Mouse (Mus musculus) heart, embryonic 14.5 days (tissue): ENCODE results near the gene Sectm1a. TPM values are rescaled to one million over a fixed set of nuclear protein-coding genes. Genes with fewer than 3 reads are reported as not detected.

Experiments used
- ATAC-seq: fragments of 200-750 bp; cut with Nextera tagmentation; 2 replicates; pipeline ENCODE4 v1.8.0; 2017; ENCODE audit warnings: low read depth, moderate TSS enrichment; ENCODE audit not compliant: insufficient number of reproducible peaks, insufficient read depth, low FRiP score
- H3K27ac ChIP-seq, 2 experiments: fragments of 200-500 bp in 1 of 2; fragments of 300-500 bp in 1 of 2; sonication (generic) in 1 of 2; replicated peaks in 1 of 2; 2 replicates each; pipeline ENCODE4 v1.5.1; 2012 to 2014; ENCODE audit warnings: low read depth in 2 of 2, low read length in 2 of 2, control low read depth in 1 of 2, mild to moderate bottlenecking in 1 of 2, mixed read lengths in 1 of 2; ENCODE audit not compliant: control insufficient read depth in 1 of 2, insufficient read depth in 1 of 2
- H3K27me3 ChIP-seq: fragments of 300-500 bp; sonication (generic); 2 replicates; pipeline ENCODE4 v1.6.1; 2014; ENCODE audit warnings: mild to moderate bottlenecking, low read length, control low read depth; ENCODE audit not compliant: control insufficient read depth, insufficient read depth
- H3K36me3 ChIP-seq: fragments of 300-500 bp; sonication (generic); 2 replicates; pipeline ENCODE4 v1.6.1; 2014; ENCODE audit warnings: mild to moderate bottlenecking, control low read depth, low read length, mixed read lengths; ENCODE audit not compliant: control insufficient read depth, insufficient read depth
- H3K4me1 ChIP-seq, 2 experiments: fragments of 200-500 bp in 1 of 2; fragments of 300-500 bp in 1 of 2; sonication (generic) in 1 of 2; 2 replicates each; pipeline ENCODE4 v1.6.1; 2012 to 2014; ENCODE audit warnings: low read length in 2 of 2, control low read depth in 1 of 2, mixed read lengths in 1 of 2; ENCODE audit not compliant: control insufficient read depth in 2 of 2, insufficient read depth in 2 of 2
- H3K4me2 ChIP-seq: fragments of 300-500 bp; sonication (generic); 2 replicates; pipeline ENCODE4 v1.6.1; 2014; ENCODE audit warnings: mild to moderate bottlenecking, low read length
- H3K4me3 ChIP-seq, 2 experiments: fragments of 200-500 bp in 1 of 2; fragments of 300-500 bp in 1 of 2; sonication (generic) in 1 of 2; 2 replicates each; pipeline ENCODE4 v1.5.1; 2012 to 2014; ENCODE audit warnings: low read length in 2 of 2, mild to moderate bottlenecking in 2 of 2, control low read depth in 1 of 2, low read depth in 1 of 2, moderate library complexity in 1 of 2; ENCODE audit not compliant: control insufficient read depth in 1 of 2, insufficient read depth in 1 of 2
- H3K9ac ChIP-seq: fragments of 300-500 bp; sonication (generic); 2 replicates; pipeline ENCODE4 v1.6.1; 2014; ENCODE audit warnings: mild to moderate bottlenecking, low read length
- H3K9me3 ChIP-seq: fragments of 300-500 bp; sonication (generic); 2 replicates; pipeline ENCODE4 v1.6.1; 2016; ENCODE audit warnings: low read length, control low read depth; ENCODE audit not compliant: control insufficient read depth
- WGBS: fragments of 180-500 bp; shearing (Covaris S2); extraction: QIAGEN DNeasy Blood & Tissue Kit; methylation state at CpG from one replicate; pipeline ENCODE4 v1.1.7; 2014; 5-methylcytosine and 5-hydroxymethylcytosine counted together
- polyA plus RNA-seq: library from polyadenylated mRNA; unstranded; fragments of >200 nt; fragmentation: Nextera tagmentation; extraction: Ambion mirVana; gene quantifications from 2 replicates; pipeline ENCODE4 v1.2.1, GENCODE M21; 2014

Gene Sectm1a
- polyA plus RNA-seq, 1 experiment from 2014 or later, result not detected

DNA sequence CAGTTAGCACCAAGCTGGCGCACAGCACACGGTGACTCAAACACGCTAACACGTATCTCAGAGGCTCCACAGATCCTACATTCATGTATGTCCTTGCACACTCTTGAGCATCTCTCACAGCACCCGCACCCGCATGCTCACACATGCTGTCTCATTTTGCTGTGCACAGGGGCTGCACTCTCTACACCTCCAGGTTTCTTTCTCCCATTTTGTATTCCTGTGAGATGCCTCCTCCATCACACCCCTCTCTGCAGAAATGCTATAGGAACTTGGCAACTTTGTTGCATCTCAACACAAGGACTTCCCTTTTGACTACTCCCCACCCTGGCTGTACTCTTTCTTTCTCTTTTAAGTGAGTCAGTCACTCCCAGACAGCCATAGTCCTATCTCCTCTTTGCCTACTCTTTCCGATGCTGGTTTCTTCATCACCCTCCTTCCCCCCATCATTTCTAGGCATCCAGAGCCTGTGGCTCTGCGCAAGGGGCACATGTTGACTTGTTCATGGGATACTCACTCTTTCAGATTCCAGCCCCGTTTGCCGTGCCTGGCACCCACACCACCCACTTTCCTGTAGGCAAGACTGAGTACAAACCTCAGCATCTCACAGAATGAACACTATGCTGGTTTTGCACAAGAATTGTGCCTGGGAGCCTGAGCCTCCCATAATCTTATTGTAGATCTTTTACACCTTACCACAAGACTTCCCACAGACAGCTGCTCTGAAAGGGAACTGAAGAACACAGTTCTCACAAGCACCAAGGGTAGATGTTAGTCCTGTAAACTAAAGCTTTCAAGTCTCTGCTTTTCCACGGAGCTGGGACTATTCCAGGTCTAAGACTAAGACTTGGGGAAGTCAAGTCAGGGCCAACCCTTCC lies 42.4 kb downstream of the Sectm1a start:
- no peak overlapping the region for H3K27ac ChIP-seq
- H3K9ac ChIP-seq, result no peak overlapping the region
- no peaks in the 10 kb centered on the region for H3K4me1 ChIP-seq
- 80% methylated on average over 11 of the region's 11 CpGs for WGBS
- H3K4me2 ChIP-seq, result no peak overlapping the region
- H3K27me3 ChIP-seq, result peaks cover 5% of the 10 kb centered on the region
- no peak overlapping the region for H3K4me3 ChIP-seq
- H3K36me3 ChIP-seq, result no peaks in the 10 kb centered on the region
- no peaks in the 10 kb centered on the region for H3K9me3 ChIP-seq
- ATAC-seq, result no peak

DNA sequence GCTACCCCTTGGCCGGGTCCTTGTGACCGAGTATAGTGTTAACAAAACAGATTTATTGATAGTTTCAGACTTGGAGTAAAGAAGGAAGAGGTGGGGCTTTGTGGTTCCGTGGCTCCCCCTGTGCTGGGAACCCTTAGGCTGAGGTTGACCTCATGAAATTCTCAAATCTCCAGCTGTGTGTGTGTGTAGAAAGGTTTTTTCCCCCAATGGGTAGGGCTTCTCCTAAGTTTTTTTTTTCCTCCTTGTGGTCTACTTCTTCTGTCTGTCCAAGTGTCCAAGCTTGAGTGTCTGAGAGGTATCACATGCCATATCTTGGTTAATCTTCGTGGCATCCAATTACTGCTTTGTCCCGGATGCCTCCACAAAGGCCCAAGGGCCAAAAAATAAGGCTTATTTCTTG lies 47.9 kb downstream of the Sectm1a start:
- Histone ChIP-seq H3K4me2 (no peak overlapping the region), H3K4me1 (no peaks in the 10 kb centered on the region), H3K36me3 (no peaks in the 10 kb centered on the region), H3K27ac (no peak overlapping the region), H3K27me3 (no peaks in the 10 kb centered on the region), H3K4me3 (no peak overlapping the region), H3K9me3 (no peaks in the 10 kb centered on the region), H3K9ac (no peak overlapping the region)
- no peak for ATAC-seq
- WGBS, result 75% methylated on average over 5 of the region's 5 CpGs

DNA sequence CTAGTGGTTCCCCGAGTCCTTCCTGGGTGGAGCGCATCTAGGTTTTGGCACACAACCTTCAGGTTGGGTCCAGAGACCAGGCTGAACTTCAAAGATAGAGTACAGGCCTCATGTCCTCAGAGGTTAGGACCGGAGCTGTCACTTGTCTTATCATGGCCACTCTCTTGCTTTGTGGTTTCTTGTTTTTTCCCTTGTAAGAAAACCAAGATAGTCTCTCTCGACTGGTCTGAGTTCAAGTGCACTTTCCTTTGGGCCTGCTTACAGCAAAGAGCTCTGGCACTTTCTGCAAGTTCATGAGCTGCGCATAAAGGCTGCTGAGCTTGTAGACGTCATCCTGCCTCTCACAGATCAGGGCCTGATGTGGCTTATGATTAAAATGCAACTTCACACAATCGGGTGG lies 53.8 kb downstream of the Sectm1a start:
- no peaks in the 10 kb centered on the region for H3K36me3 ChIP-seq
- H3K9ac ChIP-seq, result no peak overlapping the region
- no peak overlapping the region for H3K4me2 ChIP-seq
- no peak overlapping the region for H3K27ac ChIP-seq
- H3K27me3 ChIP-seq, result no peaks in the 10 kb centered on the region
- ATAC-seq, result no peak
- WGBS, result 74% methylated on average over 7 of the region's 7 CpGs
- H3K4me1 ChIP-seq, result no peaks in the 10 kb centered on the region
- H3K9me3 ChIP-seq, result no peaks in the 10 kb centered on the region
- no peak overlapping the region for H3K4me3 ChIP-seq

DNA sequence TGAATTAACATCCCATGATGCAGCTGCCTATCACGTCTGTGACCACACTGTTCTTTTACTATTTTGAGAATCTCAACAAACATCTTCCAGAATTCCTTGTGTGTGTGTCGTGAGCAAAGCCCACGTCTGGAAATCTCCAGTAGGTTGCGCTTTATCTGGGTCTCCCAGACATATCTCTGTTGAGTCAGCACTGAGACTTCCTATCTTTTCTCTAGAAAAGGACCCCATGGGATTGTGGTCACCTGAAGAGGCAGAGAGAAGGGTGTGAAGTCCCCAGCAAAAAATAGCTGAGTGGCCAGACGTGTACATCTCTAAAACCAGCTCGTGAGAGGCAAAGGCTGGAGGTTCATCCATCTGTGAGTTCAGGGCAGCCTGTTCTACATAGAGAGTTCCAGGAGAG lies 56.9 kb downstream of the Sectm1a start:
- no peaks in the 10 kb centered on the region for H3K4me1 ChIP-seq
- no peaks in the 10 kb centered on the region for H3K36me3 ChIP-seq
- H3K9me3 ChIP-seq, result no peaks in the 10 kb centered on the region
- H3K9ac ChIP-seq, result no peak overlapping the region
- H3K27ac ChIP-seq, result no peak overlapping the region
- no peak overlapping the region for H3K4me3 ChIP-seq
- 29% methylated on average over 6 of the region's 6 CpGs for WGBS
- H3K4me2 ChIP-seq, result no peak overlapping the region
- no peak for ATAC-seq
- H3K27me3 ChIP-seq, result no peaks in the 10 kb centered on the region

DNA sequence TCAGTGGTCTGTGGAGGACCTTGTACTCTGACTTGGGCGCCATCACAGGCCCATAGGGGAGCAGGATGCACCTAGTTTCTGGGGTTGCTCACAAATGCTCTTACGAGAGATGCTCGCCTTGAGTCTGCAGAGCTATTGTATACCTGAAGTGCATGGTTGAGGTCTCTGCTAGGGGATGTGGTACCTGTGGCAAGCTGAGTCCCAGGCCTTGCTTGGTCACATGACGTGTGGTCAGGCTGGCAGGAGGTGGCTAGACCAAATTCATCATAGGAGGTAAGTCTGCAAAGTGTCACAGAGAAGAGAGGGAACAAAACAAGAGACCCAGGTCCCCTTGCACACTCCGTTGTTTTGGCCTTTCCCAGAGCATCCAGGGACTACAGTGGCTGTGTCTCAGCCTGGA lies 61.5 kb downstream of the Sectm1a start:
- Histone ChIP-seq H3K4me2 (no peak overlapping the region), H3K4me1 (peaks cover 9 to 10% of the 10 kb centered on the region in 2 experiments; a peak in 3 of 4 replicates), H3K27me3 (no peaks in the 10 kb centered on the region), H3K9ac (no peak overlapping the region), H3K4me3 (no peak overlapping the region), H3K9me3 (no peaks in the 10 kb centered on the region), H3K27ac (no peak overlapping the region), H3K36me3 (no peaks in the 10 kb centered on the region)
- WGBS, result 81% methylated on average over 5 of the region's 5 CpGs
- no peak for ATAC-seq

DNA sequence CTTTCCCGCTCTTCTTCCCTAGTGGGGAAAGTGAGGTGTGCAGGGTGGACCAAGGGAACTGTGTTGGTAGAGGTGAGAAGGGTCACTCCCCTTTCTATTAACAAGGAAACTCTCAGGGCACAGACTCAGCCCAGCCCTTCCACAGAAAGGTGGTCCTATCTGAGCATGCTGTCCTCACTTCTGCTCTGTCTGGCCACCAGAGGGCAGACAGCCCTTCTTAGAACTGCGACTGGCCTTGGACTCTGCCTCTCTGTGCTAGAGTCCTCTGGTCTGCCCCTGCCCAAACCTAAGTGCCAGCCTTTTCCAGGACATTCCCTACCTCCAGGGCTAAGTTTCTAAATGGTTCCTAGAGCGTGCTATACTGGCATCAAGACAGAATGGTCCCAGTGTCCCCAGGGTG lies 63.3 kb downstream of the Sectm1a start:
- 39% methylated on average over 3 of the region's 3 CpGs for WGBS
- Histone ChIP-seq H3K36me3 (no peaks in the 10 kb centered on the region), H3K4me1 (peaks cover 9 to 10% of the 10 kb centered on the region in 2 experiments; a peak in 3 of 4 replicates), H3K27me3 (no peaks in the 10 kb centered on the region), H3K4me2 (no peak overlapping the region), H3K4me3 (no peak overlapping the region), H3K27ac (no peak overlapping the region), H3K9ac (no peak overlapping the region), H3K9me3 (no peaks in the 10 kb centered on the region)
- no peak for ATAC-seq
